Mouse (Mus musculus): Measurements from ENCODE around the gene Pde2a.

Pde2a gene

GRCm38 (mm10) chr7:101476493-101476892 is 55.0 kb downstream of the Pde2a start:
- DNase-seq = peak in 1 of 2 experiments; percentile 52

GRCm38 (mm10) chr7:101477200-101477599 is 55.7 kb downstream of the Pde2a start:
- DNase-seq = peak; percentile 58 to 62

DNA sequence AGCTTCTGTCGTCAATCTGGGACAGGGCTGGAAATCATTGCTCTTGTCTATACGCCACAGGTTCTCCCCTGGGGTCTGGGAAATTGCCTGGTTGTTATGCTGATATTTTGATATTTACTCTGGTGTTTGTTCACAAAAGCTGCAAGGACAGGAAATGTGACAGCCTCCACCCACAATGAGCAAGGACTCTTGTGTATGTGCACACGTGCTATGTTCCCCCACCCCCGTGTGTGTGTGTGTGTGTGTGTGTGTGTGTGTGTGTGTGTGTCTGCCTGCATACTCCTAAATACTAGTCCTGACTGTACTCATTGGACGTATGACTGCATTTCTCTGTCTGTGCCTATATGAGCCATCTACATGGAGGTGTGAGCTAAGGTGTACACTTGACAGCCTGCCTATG is 56.6 kb downstream of the Pde2a start:
- DNase-seq = no peak

GRCm38 (mm10) chr7:101479841-101480240 is 58.4 kb downstream of the Pde2a start:
- peak; percentile 67 to 68 for DNase-seq

DNA sequence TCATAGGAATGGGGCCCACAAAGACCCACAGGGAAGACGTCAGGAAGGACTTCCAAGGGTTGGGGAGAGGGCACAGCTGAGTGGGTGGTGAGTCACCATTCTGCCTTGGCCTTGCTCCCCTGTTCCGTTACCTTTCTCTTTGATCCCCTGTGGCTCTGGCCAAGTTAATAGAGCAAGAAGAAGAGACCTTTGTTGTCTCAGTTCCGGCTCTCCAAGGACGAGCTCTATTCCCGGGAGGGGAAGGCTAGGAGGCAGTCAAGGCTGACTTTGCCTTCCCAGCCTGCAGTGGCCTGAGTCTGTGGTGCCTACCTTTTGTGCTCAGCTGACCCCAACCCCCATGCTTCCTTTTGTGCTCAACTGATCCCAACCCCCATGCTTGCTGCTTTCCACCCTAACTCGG is 59.2 kb downstream of the Pde2a start:
- DNase-seq = no peak

- DNase-seq = no peak
Measured at GRCm38 (mm10) chr7:101481872-101482498, 60.5 kb downstream of the Pde2a start.

DNA sequence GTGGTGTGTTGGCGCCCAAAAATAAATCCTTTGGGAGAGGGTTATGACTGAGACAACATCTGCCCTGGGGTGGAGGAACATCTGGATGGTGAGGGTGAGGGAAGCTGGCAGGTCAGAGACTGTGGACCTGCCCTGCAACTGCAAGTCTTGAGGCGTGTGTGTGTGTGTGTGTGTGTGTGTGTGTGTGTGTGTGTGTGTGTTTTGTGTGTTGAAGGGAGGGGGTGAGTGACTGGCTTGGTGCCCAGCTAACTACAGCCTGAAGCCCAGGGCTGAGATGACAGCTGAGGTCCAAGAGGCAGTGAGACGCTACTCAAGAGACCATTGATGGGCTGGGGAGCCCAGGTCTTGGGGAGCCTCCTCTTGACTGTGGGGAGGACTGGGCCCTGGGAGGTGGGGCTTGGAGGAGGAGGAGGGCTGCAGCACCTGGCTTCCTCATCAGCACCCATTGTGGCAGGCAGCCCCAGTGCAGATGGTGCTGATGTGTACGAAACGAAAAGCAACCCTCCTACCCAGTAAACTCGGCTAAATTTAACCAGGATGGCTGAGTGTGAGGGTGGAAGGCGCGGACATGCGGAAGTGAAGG is 61.1 kb downstream of the Pde2a start:
- DNase-seq = peak in 1 of 2 experiments; percentile 48

GRCm38 (mm10) chr7:101483498-101484115 is 62.1 kb downstream of the Pde2a start:
- DNase-seq = no peak

DNA sequence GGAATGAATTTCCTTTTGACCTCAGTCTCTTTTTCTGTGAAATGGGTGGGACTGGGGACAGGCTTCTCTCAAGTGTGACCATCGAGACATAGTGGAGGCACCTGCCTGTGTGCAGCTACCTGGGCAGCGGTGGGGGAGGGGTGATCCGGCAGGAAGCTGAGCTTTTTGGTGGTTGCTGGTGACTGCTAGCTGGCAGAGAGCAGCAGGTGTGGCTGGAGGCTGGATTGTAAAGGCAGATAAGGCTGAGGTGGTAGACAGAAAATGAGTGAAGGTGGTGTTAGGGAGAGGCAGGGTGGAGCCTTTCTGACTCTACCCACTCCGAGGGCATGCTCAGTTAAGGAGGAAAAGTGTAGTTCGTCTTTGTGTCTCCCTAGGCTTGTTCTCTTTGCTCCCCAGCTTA is 65.6 kb downstream of the Pde2a start:
- no peak for DNase-seq

DNA sequence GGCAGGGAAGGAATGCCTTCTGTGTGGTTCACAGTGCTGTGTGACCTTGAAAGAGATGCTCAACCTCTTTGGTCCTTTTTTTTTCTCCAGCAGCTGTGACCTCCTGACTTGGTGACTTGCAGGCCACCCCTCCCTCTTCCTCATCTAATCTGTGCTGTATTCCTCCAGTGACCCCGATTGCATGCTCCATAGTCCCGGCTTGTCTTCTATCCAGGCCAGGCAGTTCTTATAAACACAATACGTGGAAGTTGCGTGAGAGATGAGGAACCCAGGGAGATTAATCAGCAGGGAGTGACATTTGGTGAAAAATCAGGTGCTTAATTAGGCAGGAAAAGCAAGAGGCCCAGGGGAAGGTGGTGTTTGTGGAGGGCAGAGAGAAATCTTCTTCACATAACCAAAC is 69.5 kb downstream of the Pde2a start:
- no peak for DNase-seq

DNA sequence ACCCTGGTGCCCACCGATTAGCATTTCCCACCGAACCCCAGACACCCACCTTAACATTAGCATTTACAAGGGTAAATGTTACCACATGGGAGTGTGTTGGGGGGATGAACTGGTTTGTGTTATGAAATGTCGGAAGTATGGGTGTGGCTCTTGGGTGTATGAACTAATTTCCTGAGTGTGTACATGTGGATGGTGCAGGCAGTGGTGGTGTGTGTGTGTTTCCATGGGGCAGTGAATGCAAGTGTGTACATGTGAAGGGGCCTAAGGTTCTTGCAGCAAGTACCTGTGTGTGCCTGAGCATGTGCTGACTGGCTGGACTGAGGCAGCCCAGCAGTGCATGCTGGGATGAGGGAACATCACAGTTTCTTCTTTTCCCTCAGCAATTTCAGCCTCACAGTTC is 76.9 kb downstream of the Pde2a start:
- no peak for DNase-seq

- DNase-seq = no peak
Measured at GRCm38 (mm10) chr7:101499251-101499650, 77.8 kb downstream of the Pde2a start.

DNA sequence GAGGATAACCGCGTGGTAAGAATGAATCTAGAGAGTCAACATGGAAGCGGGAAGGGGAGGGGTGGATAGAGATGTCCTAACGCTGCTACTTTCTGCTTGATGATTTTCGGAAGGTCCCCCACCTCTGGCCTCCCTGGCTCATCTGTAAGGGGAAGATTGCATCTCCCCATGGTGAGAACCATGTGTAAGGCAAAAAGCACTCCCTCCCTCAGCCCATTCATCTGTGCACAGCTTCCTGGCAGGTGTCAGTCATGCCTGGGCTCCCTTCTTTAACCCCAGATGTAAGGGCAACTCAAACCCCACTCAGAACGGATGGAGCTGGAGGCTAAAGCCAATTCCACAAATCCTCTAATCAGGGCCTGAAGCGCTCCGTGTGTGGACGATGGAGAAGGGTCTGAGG is 78.2 kb downstream of the Pde2a start:
- DNase-seq = no peak

DNA sequence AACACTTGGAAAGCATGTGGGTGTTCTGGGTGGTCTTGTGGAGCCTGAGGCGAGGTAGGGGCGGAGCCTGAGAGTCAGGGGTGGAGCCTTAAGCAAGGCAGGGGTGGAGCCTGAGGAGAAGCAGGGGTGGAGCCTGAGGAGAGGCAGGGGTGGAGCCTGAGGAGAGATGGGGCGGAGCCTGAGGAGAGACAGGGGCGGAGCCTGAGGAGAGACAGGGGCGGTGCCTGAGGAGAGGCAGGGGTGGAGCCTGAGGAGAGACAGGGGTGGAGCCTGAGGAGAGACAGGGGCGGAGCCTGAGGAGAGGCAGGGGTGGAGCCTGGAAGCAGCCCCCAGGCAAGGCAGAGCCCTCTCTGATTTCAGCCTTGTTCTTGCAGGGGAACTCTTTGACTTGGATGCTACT is 79.7 kb downstream of the Pde2a start:
- no peak for DNase-seq

- DNase-seq = no peak
Measured at GRCm38 (mm10) chr7:101501675-101502074, 80.2 kb downstream of the Pde2a start.

DNA sequence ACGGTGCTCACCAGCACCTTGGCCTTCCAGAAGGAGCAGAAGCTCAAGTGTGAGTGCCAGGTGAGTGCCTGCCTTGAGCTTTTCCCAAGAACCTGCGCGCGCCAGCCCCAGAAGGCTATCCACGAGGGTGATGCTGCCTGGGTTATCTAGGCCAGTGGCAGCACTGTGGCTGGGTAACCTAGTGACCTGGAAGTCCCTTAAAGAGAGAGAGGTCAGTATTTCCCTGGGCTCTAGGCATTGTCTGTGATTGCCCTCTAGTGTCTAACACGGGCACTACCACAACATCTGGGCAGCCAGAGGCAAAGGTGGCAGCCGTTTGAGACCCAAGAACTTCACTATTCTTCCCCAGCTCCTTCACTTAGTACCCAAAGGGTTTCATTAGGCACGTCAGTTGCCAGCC is 81.9 kb downstream of the Pde2a start:
- peak; percentile 58 to 63 for DNase-seq

DNA sequence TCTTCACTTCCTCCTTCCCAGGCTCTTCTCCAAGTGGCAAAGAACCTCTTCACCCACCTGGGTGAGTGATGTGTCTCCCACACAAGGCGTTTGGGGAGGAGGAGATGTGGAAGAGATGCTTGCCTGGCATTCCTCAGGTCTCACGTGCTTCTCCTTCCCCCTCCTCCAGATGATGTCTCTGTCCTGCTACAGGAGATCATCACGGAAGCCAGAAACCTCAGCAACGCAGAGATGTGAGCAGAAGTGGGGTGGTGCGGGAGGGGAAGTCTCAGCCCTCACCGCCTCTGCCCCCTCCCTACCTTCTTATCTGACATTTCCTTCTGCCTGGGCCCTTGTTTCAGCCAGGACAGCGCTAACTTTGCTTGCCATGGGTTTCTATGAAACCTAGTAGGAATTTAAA is 82.3 kb downstream of the Pde2a start:
- DNase-seq = no peak

DNA sequence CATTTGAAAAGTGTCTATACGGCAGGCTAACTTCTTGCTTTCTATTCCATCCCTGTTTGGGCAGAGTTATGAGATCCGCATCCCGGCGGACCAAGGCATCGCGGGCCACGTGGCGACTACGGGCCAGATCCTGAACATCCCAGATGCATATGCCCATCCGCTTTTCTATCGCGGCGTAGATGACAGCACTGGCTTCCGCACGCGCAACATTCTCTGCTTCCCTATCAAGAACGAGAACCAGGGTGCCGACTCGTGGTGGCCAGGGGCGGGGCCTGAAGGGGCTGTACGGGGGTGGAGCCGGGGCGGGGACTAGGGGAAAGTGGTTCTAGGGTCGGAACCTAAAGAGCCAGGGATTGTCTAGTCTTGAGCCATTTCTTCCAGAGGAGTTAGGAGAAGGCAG is 83.0 kb downstream of the Pde2a start:
- DNase-seq = peak in 1 of 2 experiments; percentile 38

DNA sequence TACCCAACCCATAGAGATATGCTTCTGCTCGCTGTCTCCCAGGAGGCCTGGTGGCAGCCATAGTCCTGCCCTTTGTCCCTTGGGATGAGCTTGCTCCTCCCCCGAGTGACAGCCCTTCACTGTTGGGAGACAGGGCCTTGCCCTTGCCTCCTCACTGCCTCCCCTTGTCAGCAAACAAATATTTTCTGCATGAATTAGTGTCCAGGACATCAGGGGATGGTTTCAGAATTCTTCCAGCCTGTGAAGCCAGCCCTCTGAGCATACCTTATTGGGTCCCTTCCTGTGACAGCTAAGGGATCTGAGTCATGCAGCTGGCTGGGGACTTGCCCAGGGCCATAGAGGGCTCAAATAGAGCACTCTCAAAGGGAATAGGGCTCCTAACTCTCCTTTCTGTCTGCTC is 87.7 kb downstream of the Pde2a start:
- DNase-seq = no peak

GRCm38 (mm10) chr7:101513655-101514054 is 92.2 kb downstream of the Pde2a start:
- DNase-seq = peak; percentile 86 to 92

GRCm38 (mm10) chr7:101514768-101515167 is 93.3 kb downstream of the Pde2a start:
- DNase-seq = no peak

DNA sequence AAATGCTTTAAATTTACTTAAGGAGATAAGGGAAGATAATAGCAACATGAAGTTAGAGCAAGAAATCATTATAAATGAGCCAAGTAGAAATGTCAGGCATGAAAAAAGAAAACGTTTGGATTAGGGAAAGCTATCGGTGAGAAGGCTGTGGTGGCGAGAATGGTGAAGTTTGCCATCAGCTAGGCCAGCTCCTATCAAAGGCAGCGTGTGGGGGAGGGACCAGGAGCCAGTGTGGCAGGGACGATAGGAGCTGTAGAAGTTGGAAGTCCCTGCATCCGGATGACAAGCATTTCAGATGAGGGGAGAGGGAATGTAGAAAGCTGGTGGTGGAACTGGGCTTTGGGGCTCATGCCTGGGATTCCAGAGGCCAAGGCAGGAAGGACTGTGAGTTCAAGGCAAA is 93.8 kb downstream of the Pde2a start:
- no peak for DNase-seq

DNA sequence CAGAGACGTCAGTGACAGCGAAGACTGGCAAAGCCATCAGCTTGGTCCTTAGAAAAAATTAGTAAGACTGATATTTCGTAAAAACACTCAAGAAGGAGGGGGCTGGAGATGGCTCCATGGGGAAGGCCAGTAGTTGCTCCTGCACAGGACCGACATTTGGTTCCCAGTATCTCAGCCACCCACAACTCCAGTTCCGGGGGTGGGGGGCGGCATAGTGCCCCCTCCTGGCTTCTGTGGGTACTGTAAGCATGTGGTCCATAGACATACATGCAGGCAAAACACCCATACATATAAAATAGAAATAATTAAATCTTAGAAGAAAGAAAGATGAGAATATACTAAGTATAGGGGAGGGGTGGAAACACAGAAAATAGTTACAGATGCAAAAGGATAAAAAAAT is 95.0 kb downstream of the Pde2a start:
- DNase-seq = no peak

- DNase-seq = no peak
Measured at GRCm38 (mm10) chr7:101521696-101522095, 100.2 kb downstream of the Pde2a start.

DNA sequence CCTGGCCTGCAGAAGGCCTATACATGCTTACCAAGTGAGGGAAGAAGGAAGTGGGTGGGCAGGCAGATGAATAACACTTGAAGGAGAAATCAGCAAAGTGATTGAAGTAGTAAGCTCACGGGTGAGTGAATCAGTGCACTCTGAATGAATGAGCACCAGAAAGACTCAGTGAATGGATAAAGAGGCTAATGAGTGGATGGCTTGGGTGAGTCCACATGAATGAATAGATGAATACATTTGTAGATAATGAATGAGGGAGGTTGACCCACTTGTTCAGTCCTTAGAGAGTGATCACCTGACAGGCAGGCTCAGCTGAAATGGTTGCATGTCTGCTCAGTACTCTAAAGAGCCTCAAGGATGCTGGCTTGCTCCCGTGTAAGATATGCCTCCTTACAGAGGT is 101.7 kb downstream of the Pde2a start:
- DNase-seq = no peak
